Mouse (Mus musculus) neutrophil, adult 59 days (primary cell): Measurements from ENCODE around the gene Qrich1. TPM values are rescaled to one million over a fixed set of nuclear protein-coding genes. Genes with fewer than 3 reads are reported as not detected.

Source experiments
- total RNA-seq, 2 experiments: library from RNA; stranded (reverse); gene quantifications; 1 replicate in 1 of 2; 2 replicates in 1 of 2; pipeline ENCODE4 v1.2.4; 2023

The Qrich1 gene
- 10 to 100 TPM; 92.7 to 95.2 TPM for total RNA-seq

DNA sequence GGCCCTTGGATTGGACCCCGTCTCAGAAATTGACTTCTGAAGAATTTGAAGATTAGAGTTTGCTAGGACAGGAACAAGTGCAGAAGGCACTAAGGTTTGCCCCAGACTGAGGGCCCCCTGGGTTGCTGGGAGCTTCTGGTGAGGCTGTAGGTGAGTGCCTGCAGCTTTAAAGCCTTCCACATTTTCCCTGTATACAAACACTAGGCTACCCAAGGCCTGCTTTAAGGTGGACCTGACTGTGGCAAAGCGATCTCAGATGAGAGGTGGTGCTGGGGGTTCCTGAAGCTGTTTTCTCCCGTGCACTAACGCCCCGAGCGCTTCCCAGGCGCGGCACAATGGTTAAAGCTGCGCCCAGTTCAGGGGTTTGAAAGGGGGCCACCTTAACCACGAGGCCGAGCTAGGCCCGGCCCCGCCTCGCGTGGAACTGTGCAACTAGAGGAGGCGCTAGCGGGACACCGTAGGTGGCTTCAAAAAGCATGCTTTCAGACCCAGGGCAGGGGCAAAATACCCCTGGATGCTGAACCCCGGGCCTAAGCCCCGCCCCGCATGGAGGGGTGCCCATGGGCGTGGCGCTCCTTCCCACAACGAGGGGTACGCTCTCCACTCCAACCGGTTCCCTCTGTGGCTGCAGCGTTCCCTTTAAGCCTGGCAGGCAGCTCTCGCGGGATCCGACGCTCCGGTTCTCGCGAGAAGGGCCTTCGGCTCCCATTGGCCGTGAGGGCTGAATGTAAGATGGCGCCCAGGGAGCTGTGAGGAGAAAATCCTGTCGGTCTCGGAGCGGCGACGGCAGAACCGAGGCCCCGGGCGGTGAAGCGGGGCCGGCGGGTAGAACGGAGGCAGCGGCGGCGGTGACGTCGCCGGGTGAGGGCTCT is at the start of gene Qrich1:
Qrich1 (plus strand) TSS at position 427 of the 872 bp plus-strand sequence.

GRCm38 (mm10) chr9:108479721-108480351 is 36.8 kb upstream of the Qrich1 start, which contains the start of gene Lamb2:
Gene Lamb2 (plus strand): TSS chr9:108479736.

GRCm38 (mm10) chr9:108490559-108491285 is 25.9 kb upstream of the Qrich1 start, which contains the start of gene Usp19:
Gene Usp19 (plus strand): TSS chr9:108490602.

GRCm38 (mm10) chr9:108507619-108508434 is 8.8 kb upstream of the Qrich1 start, which contains the start of gene Qars:
Gene Qars (plus strand): TSS chr9:108507706.

DNA sequence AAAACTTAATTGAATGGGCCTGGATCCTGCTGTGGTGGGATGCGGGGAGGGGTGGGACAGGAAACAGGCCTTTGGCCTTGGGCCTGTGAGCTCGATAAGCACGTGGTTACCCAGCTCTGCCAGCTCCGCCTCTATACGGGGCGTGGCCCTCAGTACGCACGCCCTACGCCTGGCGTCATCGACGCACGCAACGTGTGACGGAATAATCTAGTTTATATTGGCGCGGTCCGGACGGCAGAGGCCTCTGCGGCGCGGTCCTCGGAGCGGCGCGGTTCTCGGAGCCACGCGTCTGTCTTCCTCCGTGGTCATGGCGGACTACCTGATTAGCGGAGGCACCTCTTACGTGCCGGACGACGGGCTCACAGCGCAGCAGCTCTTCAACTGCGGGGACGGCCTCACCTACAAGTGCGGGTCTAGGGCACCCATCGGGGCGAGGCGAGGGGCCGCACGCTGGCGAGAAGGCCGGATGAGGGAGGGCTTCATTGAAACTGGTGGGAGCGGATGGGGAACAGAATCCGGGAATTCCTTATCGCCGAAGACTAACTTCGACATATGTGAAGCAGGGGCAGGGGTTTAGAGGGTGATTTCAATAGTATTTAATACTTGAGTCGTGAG is 43.7 kb downstream of the Qrich1 start, which contains the start of gene Impdh2:
Impdh2 (plus strand) TSS at position 60 of the 615 bp plus-strand sequence.

GRCm38 (mm10) chr9:108566815-108567776 is 50.5 kb downstream of the Qrich1 start, which contains the start of gene Ndufaf3:
Gene Ndufaf3 (minus strand): TSS chr9:108567434.

GRCm38 (mm10) chr9:108569381-108570206 is 53.0 kb downstream of the Qrich1 start, which contains the start of gene Dalrd3:
Gene Dalrd3 (plus strand): TSS chr9:108569886.

DNA sequence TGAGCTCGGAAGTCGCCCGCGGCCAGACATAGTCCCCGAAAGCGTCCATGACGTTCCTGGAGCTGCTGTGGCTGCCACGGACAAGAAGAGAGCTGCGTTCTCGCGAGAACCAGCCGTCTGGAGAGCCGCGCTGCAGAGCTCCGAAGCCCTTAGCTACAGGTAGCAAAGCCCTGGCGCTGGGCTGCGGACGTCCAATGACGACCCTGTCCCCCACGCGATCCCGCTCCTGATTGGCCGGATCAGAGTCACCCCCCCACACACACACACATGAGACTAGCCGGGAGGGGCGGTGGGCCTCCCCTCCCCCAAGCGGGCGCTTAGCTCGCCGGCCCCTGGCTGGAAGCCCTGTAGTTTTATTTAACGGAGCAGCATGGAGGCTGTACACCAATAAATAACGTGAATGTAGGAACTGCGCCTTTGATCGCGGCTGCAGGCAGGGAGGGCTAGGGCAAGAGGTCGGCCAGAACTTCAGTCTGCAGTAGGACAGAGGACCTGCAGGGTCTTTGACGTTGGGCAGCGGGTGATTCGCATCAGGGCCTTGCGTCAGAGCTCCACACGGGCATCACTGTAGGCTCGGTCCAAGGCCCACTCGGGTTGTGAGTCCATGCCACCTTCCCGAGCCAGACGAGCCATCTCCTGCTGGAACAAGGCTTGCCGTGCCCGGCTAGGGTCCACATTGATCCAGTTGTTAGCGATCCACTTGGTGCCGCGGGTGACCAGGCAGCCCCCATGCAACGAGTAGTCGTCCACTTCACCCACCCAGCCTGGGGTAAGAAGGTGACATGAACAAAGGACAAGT is 62.1 kb downstream of the Qrich1 start, which contains the start of gene Wdr6:
Wdr6 (minus strand) TSS at position 195 of the 799 bp plus-strand sequence.

GRCm38 (mm10) chr9:108596998-108597764 is 80.6 kb downstream of the Qrich1 start, which contains the start of gene P4htm:
Gene P4htm (minus strand): TSS chr9:108597667.

Other genes with a start within 250 kb of the Qrich1 start
- 1 to 10 TPM; 1.0 to 1.2 TPM for gene Nicn1, start 226.4 kb upstream of the Qrich1 start, total RNA-seq
- gene Amt, start 220.0 kb upstream of the Qrich1 start, total RNA-seq: not detected
- 100 to 1,000 TPM; 423 to 451 TPM for gene Rhoa, start 210.7 kb upstream of the Qrich1 start, total RNA-seq
- gene Tcta, start 210.6 kb upstream of the Qrich1 start, total RNA-seq: 10 to 100 TPM; 11.6 to 14.1 TPM
- gene Gpx1, start 177.9 kb upstream of the Qrich1 start, total RNA-seq: 1,000 to 10,000 TPM; 1,293 to 1,411 TPM
- 100 to 1,000 TPM; 136 to 144 TPM for gene Usp4, start 169.0 kb upstream of the Qrich1 start, total RNA-seq
- gene 1700102P08Rik, start 124.0 kb upstream of the Qrich1 start, total RNA-seq: 1 to 10 TPM in 1 of 2 experiments, under 1 TPM in 1; 0.98 to 1.5 TPM
- under 1 TPM in 1 of 2 experiments, not detected in 1; 0.18 TPM for gene Ccdc36, start 88.3 kb upstream of the Qrich1 start, total RNA-seq
- gene BC048562, start 80.3 kb upstream of the Qrich1 start, total RNA-seq: not detected
- 10 to 100 TPM; 13.1 to 17.5 TPM for gene Ccdc71, start 56.3 kb upstream of the Qrich1 start, total RNA-seq
- 1 to 10 TPM in 1 of 2 experiments, under 1 TPM in 1; 0.87 to 2.2 TPM for gene Klhdc8b, start 55.2 kb upstream of the Qrich1 start, total RNA-seq
- gene Lamb2, start 37.1 kb upstream of the Qrich1 start, total RNA-seq: 1 to 10 TPM in 1 of 2 experiments, under 1 TPM in 1; 0.29 to 1.7 TPM
- 100 to 1,000 TPM; 192 to 195 TPM for gene Usp19, start 26.2 kb upstream of the Qrich1 start, total RNA-seq
- gene Qars, start 9.1 kb upstream of the Qrich1 start, total RNA-seq: 100 to 1,000 TPM; 128 to 134 TPM
- 10 to 100 TPM; 80.5 to 82.7 TPM for gene Impdh2, start 43.5 kb downstream of the Qrich1 start, total RNA-seq
- gene Ndufaf3, start 50.6 kb downstream of the Qrich1 start, total RNA-seq: 10 to 100 TPM; 16.4 to 23.6 TPM
- gene Dalrd3, start 53.1 kb downstream of the Qrich1 start, total RNA-seq: 10 to 100 TPM; 22.1 to 24.5 TPM
- gene Wdr6, start 61.9 kb downstream of the Qrich1 start, total RNA-seq: 1 to 10 TPM; 5.1 to 5.3 TPM
- under 1 TPM; 0.31 to 0.73 TPM for gene P4htm, start 80.9 kb downstream of the Qrich1 start, total RNA-seq
- 100 to 1,000 TPM; 103 to 104 TPM for gene Arih2, start 132.6 kb downstream of the Qrich1 start, total RNA-seq
- 10 to 100 TPM; 24.0 to 25.3 TPM for gene Slc25a20, start 145.3 kb downstream of the Qrich1 start, total RNA-seq
- 10 to 100 TPM; 12.7 to 16.7 TPM for gene Prkar2a, start 172.5 kb downstream of the Qrich1 start, total RNA-seq